Mouse (Mus musculus) stomach, embryonic 16.5 days (tissue): ENCODE results near the gene Lca5l. TPM values are rescaled to one million over a fixed set of nuclear protein-coding genes. Genes with fewer than 3 reads are reported as not detected.

Experiments
- ATAC-seq: fragments of 200-750 bp; cut with Nextera tagmentation; 2 replicates; pipeline ENCODE4 v1.8.0; 2017; ENCODE audit warnings: moderate number of reproducible peaks, moderate TSS enrichment; ENCODE audit not compliant: insufficient read depth, low FRiP score
- H3K27ac ChIP-seq: fragments of 300-500 bp; sonication (generic); 2 replicates; pipeline ENCODE4 v1.5.1; 2014; ENCODE audit warnings: low read length
- H3K27me3 ChIP-seq: fragments of 300-500 bp; sonication (generic); 2 replicates; pipeline ENCODE4 v1.6.1; 2014; ENCODE audit warnings: low read length, control low read depth, mixed read lengths; ENCODE audit not compliant: control insufficient read depth, insufficient read depth
- H3K36me3 ChIP-seq: fragments of 300-500 bp; sonication (generic); 2 replicates; pipeline ENCODE4 v1.6.1; 2014; ENCODE audit warnings: low read length; ENCODE audit not compliant: control insufficient read depth, insufficient read depth
- H3K4me1 ChIP-seq: fragments of 300-500 bp; sonication (generic); 2 replicates; pipeline ENCODE4 v1.6.1; 2014; ENCODE audit warnings: low read length, control low read depth, mixed read lengths; ENCODE audit not compliant: control insufficient read depth, insufficient read depth
- H3K4me2 ChIP-seq: fragments of 300-500 bp; sonication (generic); 2 replicates; pipeline ENCODE4 v1.6.1; 2014; ENCODE audit warnings: low read depth, low read length, mixed read lengths
- H3K4me3 ChIP-seq: fragments of 300-500 bp; sonication (generic); replicated peaks from 2 replicates; pipeline ENCODE4 v1.5.1; 2014; ENCODE audit warnings: mild to moderate bottlenecking, low read length
- H3K9ac ChIP-seq: fragments of 300-500 bp; sonication (generic); 2 replicates; pipeline ENCODE4 v1.6.1; 2014; ENCODE audit warnings: low read length
- H3K9me3 ChIP-seq: fragments of 300-500 bp; sonication (generic); replicated peaks from 2 replicates; pipeline ENCODE4 v1.6.1; 2016; ENCODE audit warnings: low read length, control low read depth; ENCODE audit not compliant: control insufficient read depth
- whole genome bisulfite sequencing: fragments of 180-500 bp; shearing (Covaris S2); extraction: QIAGEN DNeasy Blood & Tissue Kit; methylation state at CpG from one replicate; pipeline ENCODE4 v1.1.7; 2014; 5-methylcytosine and 5-hydroxymethylcytosine counted together
- polyA plus RNA-seq: library from polyadenylated mRNA; unstranded; fragments of >200 nt; fragmentation: Nextera tagmentation; extraction: Ambion mirVana; gene quantifications from 2 replicates; pipeline ENCODE4 v1.2.1, GENCODE M21; 2015

Lca5l gene
- polyA plus RNA-seq, 1 experiment from 2014 or later, result 0.90 TPM

DNA sequence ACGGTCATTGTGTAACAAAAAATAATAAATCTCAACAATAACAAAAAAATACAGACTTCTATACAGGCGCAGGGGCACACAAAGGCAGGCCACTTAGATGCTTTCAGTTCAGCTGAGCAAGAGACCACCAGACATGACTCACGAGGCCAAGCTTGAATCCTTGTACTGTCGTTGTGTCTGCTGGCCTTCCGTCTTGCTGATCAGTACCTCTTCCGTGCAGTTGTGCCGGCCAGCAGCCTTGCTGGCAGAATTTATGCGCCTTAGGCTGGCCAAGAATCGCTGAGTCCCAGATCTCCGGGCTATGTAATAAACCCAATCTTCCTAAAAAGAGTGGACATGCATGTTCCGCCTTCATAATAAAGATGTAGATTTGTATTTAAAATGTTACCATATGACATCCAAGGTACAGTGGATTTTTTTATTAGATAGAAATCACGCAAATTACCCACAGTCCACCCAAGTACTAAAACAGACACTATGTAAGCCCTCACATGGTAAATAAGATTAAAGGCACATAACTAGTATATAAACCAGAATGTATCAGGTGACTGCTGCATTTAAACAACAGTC, 33.5 kb downstream of the Lca5l start:
- peak overlapping the region; percentile 98 for H3K4me2 ChIP-seq
- peak overlapping the region; percentile 12; the same call in 1 of the 2 replicates for H3K27ac ChIP-seq
- H3K36me3 ChIP-seq, result no peaks in the 10 kb centered on the region
- no peak for ATAC-seq
- H3K4me1 ChIP-seq, result peaks cover 7% of the 10 kb centered on the region
- 55% methylated on average over 12 of the region's 12 CpGs for WGBS
- peak overlapping the region; percentile 61 for H3K4me3 ChIP-seq
- peak overlapping the region; percentile 92 for H3K9ac ChIP-seq
- no peaks in the 10 kb centered on the region for H3K27me3 ChIP-seq
- no peaks in the 10 kb centered on the region for H3K9me3 ChIP-seq

DNA sequence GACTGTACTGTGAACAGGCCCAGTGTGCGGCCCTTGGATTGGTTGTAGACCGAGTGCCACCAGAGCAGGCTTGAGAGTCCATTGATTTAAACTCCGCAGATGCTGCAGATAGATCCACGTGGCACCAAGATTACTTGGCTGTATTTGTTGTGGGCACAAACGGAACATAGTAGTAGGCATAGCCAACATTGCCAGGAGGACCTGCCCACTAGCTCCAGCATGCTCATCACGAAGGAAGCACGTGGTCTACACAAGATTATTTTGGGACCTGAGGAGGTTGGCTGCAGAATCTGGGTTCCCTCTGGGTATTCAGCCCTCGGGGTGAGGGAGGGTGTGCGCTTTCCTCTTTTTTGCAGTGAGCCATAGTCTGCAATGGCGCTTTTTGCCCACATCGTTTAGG, 34.9 kb downstream of the Lca5l start:
- peaks cover 7% of the 10 kb centered on the region for H3K4me1 ChIP-seq
- H3K27me3 ChIP-seq, result no peaks in the 10 kb centered on the region
- ATAC-seq, result no peak
- H3K9me3 ChIP-seq, result no peaks in the 10 kb centered on the region
- H3K9ac ChIP-seq, result no peak overlapping the region
- 0 out of 2 replicates have a peak overlapping the region, but pooled peaks have one; percentile 49 for H3K27ac ChIP-seq
- no peaks in the 10 kb centered on the region for H3K36me3 ChIP-seq
- no peak overlapping the region for H3K4me3 ChIP-seq
- 91% methylated on average over 11 of the region's 11 CpGs for WGBS
- no peak overlapping the region for H3K4me2 ChIP-seq

GRCm38 (mm10) chr16:96156019-96156418, 36.1 kb downstream of the Lca5l start:
- Histone ChIP-seq H3K4me3 (no peak overlapping the region), H3K9me3 (no peaks in the 10 kb centered on the region), H3K4me2 (no peak overlapping the region), H3K27me3 (no peaks in the 10 kb centered on the region), H3K4me1 (peaks cover 15% of the 10 kb centered on the region), H3K27ac (peak overlapping the region; percentile 87), H3K9ac (no peak overlapping the region), H3K36me3 (no peaks in the 10 kb centered on the region)
- no peak for ATAC-seq
- 78% methylated on average over 8 of the region's 8 CpGs for WGBS

GRCm38 (mm10) chr16:96154476-96154875, 37.6 kb downstream of the Lca5l start:
- no peak overlapping the region for H3K4me2 ChIP-seq
- no peak for ATAC-seq
- no peaks in the 10 kb centered on the region for H3K27me3 ChIP-seq
- H3K36me3 ChIP-seq, result no peaks in the 10 kb centered on the region
- H3K4me1 ChIP-seq, result peaks cover 20% of the 10 kb centered on the region
- no peaks in the 10 kb centered on the region for H3K9me3 ChIP-seq
- 83% methylated on average over 2 of the region's 2 CpGs for WGBS
- H3K4me3 ChIP-seq, result no peak overlapping the region
- peak overlapping the region; percentile 87; the same call in 1 of the 2 replicates for H3K27ac ChIP-seq
- no peak overlapping the region for H3K9ac ChIP-seq

DNA sequence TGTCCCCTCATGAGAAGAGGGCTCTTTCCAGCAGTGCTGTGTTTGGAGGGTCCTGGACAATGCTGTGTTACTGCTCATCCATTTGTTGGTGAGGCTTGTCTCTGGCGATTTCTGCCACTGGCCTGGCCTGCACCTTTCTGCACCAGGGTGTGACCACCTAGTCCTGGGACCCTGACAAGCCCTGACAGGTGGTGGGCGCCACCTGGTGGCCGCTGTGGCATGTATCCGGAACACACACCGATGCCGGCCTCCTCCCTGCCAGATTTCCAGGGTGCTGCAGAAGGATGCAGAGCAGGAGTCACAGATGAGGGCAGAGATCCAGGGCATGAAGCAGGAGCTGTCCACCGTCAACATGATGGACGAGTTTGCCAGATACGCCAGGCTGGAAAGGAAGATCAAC, 40.5 kb downstream of the Lca5l start:
- Histone ChIP-seq H3K27me3 (no peaks in the 10 kb centered on the region), H3K4me1 (peaks cover 20% of the 10 kb centered on the region), H3K9ac (peak overlapping the region; percentile 38; the same call in 1 of the 2 replicates), H3K4me3 (no peak overlapping the region), H3K36me3 (no peaks in the 10 kb centered on the region), H3K4me2 (no peak overlapping the region), H3K27ac (peak overlapping the region; percentile 60; the same call in 1 of the 2 replicates), H3K9me3 (no peaks in the 10 kb centered on the region)
- WGBS, result 14% methylated on average over 9 of the region's 9 CpGs
- ATAC-seq, result peak; percentile 53

DNA sequence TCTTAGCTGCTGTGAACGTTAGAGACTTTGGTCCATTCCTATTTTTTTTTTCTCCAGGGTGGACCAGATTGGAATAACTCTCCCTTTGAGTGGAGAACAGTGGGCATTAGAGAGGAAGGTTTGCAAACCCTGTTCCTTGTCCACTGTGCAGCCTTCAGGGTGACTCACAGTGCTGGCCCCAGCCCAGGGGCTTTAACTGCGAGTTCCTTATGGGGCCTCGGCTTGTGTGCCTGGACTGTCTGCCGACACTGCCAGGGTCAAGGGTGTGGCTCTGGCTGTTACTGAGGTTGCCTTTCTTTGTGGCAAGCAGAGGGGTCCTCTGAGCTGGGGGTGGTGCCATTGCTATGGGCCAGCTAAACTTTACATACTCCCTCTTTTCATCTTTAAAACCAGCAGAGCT, 41.1 kb downstream of the Lca5l start:
- Histone ChIP-seq H3K4me3 (no peak overlapping the region), H3K27me3 (no peaks in the 10 kb centered on the region), H3K4me2 (no peak overlapping the region), H3K4me1 (peaks cover 26% of the 10 kb centered on the region), H3K27ac (peak overlapping the region; percentile 60), H3K9ac (peak overlapping the region; percentile 38; the same call in 1 of the 2 replicates), H3K36me3 (no peaks in the 10 kb centered on the region), H3K9me3 (no peaks in the 10 kb centered on the region)
- no peak for ATAC-seq
- 36% methylated on average over 4 of the region's 4 CpGs for WGBS

DNA sequence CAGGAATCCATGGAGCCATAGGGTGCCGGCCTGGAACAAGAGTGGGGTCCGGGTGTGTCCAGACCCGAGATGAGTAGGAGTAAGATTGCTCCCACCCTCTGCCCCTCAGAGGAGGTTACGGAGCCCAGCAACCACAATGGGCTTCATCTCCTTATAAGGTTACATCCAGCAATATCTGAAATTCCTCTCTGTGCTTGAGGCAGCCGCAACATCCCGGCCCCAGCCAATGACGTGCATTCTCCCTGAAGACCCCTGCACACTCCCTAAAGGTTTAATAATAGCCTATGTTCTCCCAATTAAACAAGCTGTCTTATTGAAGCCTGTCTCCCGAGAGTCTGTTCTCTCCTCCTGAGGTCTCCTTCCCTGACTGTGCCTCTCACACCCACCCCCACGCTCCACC, 42.8 kb downstream of the Lca5l start:
- WGBS, result 52% methylated on average over 9 of the region's 9 CpGs
- Histone ChIP-seq H3K27me3 (no peaks in the 10 kb centered on the region), H3K4me1 (peaks cover 28% of the 10 kb centered on the region), H3K4me2 (no peak overlapping the region), H3K36me3 (no peaks in the 10 kb centered on the region), H3K4me3 (no peak overlapping the region), H3K9ac (no peak overlapping the region), H3K9me3 (no peaks in the 10 kb centered on the region), H3K27ac (peak overlapping the region; percentile 73)
- ATAC-seq, result 0 out of 2 replicates have a peak, but pooled peaks have one; percentile 3

GRCm38 (mm10) chr16:96148834-96149233, 43.2 kb downstream of the Lca5l start:
- peak overlapping the region; percentile 73 for H3K27ac ChIP-seq
- 52% methylated on average over 6 of the region's 6 CpGs for whole genome bisulfite sequencing

GRCm38 (mm10) chr16:96145814-96146213, 46.3 kb downstream of the Lca5l start:
- Histone ChIP-seq H3K36me3 (no peaks in the 10 kb centered on the region), H3K9me3 (0 out of 2 replicates have a peak, but pooled peaks cover 3% of the 10 kb centered on the region), H3K27me3 (no peaks in the 10 kb centered on the region), H3K27ac (peak overlapping the region; percentile 40), H3K9ac (peak overlapping the region; percentile 75), H3K4me1 (peaks cover 18% of the 10 kb centered on the region; the same call in 1 of the 2 replicates), H3K4me2 (peak overlapping the region; percentile 51), H3K4me3 (peak overlapping the region; percentile 64)
- ATAC-seq, result no peak
- WGBS, result 2% methylated on average over 5 of the region's 5 CpGs

More at GRCm38 (mm10) chr16:96148834-96149233, 43.2 kb downstream of the Lca5l start:
- Histone ChIP-seq H3K4me2 (no peak overlapping the region), H3K9ac (0 out of 2 replicates have a peak overlapping the region, but pooled peaks have one; percentile 13), H3K36me3 (no peaks in the 10 kb centered on the region), H3K4me3 (no peak overlapping the region), H3K9me3 (no peaks in the 10 kb centered on the region), H3K27me3 (no peaks in the 10 kb centered on the region), H3K4me1 (peaks cover 28% of the 10 kb centered on the region)
- ATAC-seq, result no peak
